Mouse (Mus musculus): ENCODE data around the gene Asah2. TPM values are rescaled to one million over a fixed set of nuclear protein-coding genes. Genes with fewer than 3 reads are reported as not detected.
"Not testable (repeated sequence)": the region's sequence is repeated elsewhere in the genome, so short reads cannot be mapped to it uniquely, and the experiment has no call there.

Gene Asah2
- polyA plus RNA-seq, 1 experiment from 2014 or later = 0.77 TPM

- Histone ChIP-seq H3K4me1 (no peaks in the 10 kb centered on the region), H3K4me3 (no peak overlapping the region), H3K4me2 (replicated peaks) (no peak overlapping the region), H3K9ac (no peak overlapping the region), H3K27me3 (replicated peaks) (no peaks in the 10 kb centered on the region), H3K9me3 (no peaks in the 10 kb centered on the region), H3K27ac (no peak overlapping the region), H3K36me3 (no peaks in the 10 kb centered on the region)
- ATAC-seq (ENCODE audit: low FRiP score, low read depth) = no peak
- WGBS = 86% methylated on average over 4 of the region's 4 CpGs
These were observed 15.7 kb downstream of the Asah2 start for GRCm38 (mm10) chr19:32092358-32092757.

GRCm38 (mm10) chr19:32090804-32091203 is 17.2 kb downstream of the Asah2 start:
- Histone ChIP-seq H3K27ac (no peak overlapping the region), H3K36me3 (no peaks in the 10 kb centered on the region), H3K4me1 (no peaks in the 10 kb centered on the region), H3K9ac (no peak overlapping the region), H3K9me3 (no peaks in the 10 kb centered on the region), H3K4me2 (replicated peaks) (no peak overlapping the region), H3K27me3 (replicated peaks) (no peaks in the 10 kb centered on the region), H3K4me3 (no peak overlapping the region)
- no peak for ATAC-seq (ENCODE audit: low FRiP score, low read depth)
- WGBS = 83% methylated on average over 4 of the region's 4 CpGs

GRCm38 (mm10) chr19:32088570-32088969 is 19.4 kb downstream of the Asah2 start:
- H3K27ac ChIP-seq = no peak overlapping the region
- 90% methylated on average over 1 of the region's 1 CpGs for WGBS
- ATAC-seq (ENCODE audit: low FRiP score, low read depth) = no peak

GRCm38 (mm10) chr19:32087736-32088470 is 20.1 kb downstream of the Asah2 start:
- Histone ChIP-seq H3K9me3 (no peaks in the 10 kb centered on the region), H3K4me1 (no peaks in the 10 kb centered on the region), H3K27ac (no peak overlapping the region), H3K4me3 (no peak overlapping the region), H3K36me3 (no peaks in the 10 kb centered on the region), H3K4me2 (replicated peaks) (no peak overlapping the region), H3K9ac (no peak overlapping the region), H3K27me3 (replicated peaks) (no peaks in the 10 kb centered on the region)
- no peak for ATAC-seq (ENCODE audit: low FRiP score, low read depth)
- 86% methylated on average over 6 of the region's 6 CpGs for WGBS

More at GRCm38 (mm10) chr19:32088570-32088969, 19.4 kb downstream of the Asah2 start:
- H3K4me3 ChIP-seq = no peak overlapping the region
- no peaks in the 10 kb centered on the region for H3K27me3 ChIP-seq (replicated peaks)
- H3K4me1 ChIP-seq = no peaks in the 10 kb centered on the region
- H3K9me3 ChIP-seq = no peaks in the 10 kb centered on the region
- no peak overlapping the region for H3K9ac ChIP-seq
- no peaks in the 10 kb centered on the region for H3K36me3 ChIP-seq
- no peak overlapping the region for H3K4me2 ChIP-seq (replicated peaks)

GRCm38 (mm10) chr19:32084813-32085212 is 23.2 kb downstream of the Asah2 start:
- not testable (repeated sequence) for H3K9me3 ChIP-seq; H3K27ac ChIP-seq; ATAC-seq (ENCODE audit: low FRiP score, low read depth); H3K4me1 ChIP-seq; H3K36me3 ChIP-seq; H3K9ac ChIP-seq; H3K27me3 ChIP-seq (replicated peaks); H3K4me2 ChIP-seq (replicated peaks); H3K4me3 ChIP-seq
- 97% methylated on average over 1 of the region's 1 CpGs for WGBS

GRCm38 (mm10) chr19:32070340-32070739 is 37.7 kb downstream of the Asah2 start:
- Histone ChIP-seq H3K9ac (no peak overlapping the region), H3K4me2 (replicated peaks) (no peak overlapping the region), H3K27ac (no peak overlapping the region), H3K9me3 (no peaks in the 10 kb centered on the region), H3K4me3 (no peak overlapping the region), H3K27me3 (replicated peaks) (no peaks in the 10 kb centered on the region), H3K4me1 (no peaks in the 10 kb centered on the region), H3K36me3 (no peaks in the 10 kb centered on the region)
- ATAC-seq (ENCODE audit: low FRiP score, low read depth) = no peak
- 69% methylated on average over 2 of the region's 2 CpGs for WGBS

- Histone ChIP-seq H3K9me3 (no peaks in the 10 kb centered on the region), H3K4me3 (no peak overlapping the region), H3K9ac (no peak overlapping the region), H3K4me1 (no peaks in the 10 kb centered on the region), H3K4me2 (replicated peaks) (no peak overlapping the region), H3K27me3 (replicated peaks) (no peaks in the 10 kb centered on the region), H3K36me3 (no peaks in the 10 kb centered on the region), H3K27ac (no peak overlapping the region)
- 83% methylated on average over 2 of the region's 2 CpGs for WGBS
- ATAC-seq (ENCODE audit: low FRiP score, low read depth) = no peak
These were observed 38.4 kb downstream of the Asah2 start for GRCm38 (mm10) chr19:32069598-32069997.

GRCm38 (mm10) chr19:32067669-32068068 is 40.3 kb downstream of the Asah2 start:
- no peak overlapping the region for H3K4me3 ChIP-seq
- no peak for ATAC-seq (ENCODE audit: low FRiP score, low read depth)
- no peak overlapping the region for H3K27ac ChIP-seq
- no peak overlapping the region for H3K9ac ChIP-seq
- H3K27me3 ChIP-seq (replicated peaks) = no peaks in the 10 kb centered on the region
- H3K4me1 ChIP-seq = no peaks in the 10 kb centered on the region
- H3K4me2 ChIP-seq (replicated peaks) = no peak overlapping the region
- 79% methylated on average over 4 of the region's 4 CpGs for WGBS
- H3K36me3 ChIP-seq = no peaks in the 10 kb centered on the region
- H3K9me3 ChIP-seq = no peaks in the 10 kb centered on the region

GRCm38 (mm10) chr19:32061294-32061693 is 46.7 kb downstream of the Asah2 start:
- no peak overlapping the region for H3K4me2 ChIP-seq (replicated peaks)
- no peaks in the 10 kb centered on the region for H3K4me1 ChIP-seq
- no peak for ATAC-seq (ENCODE audit: low FRiP score, low read depth)
- H3K4me3 ChIP-seq = no peak overlapping the region
- no peaks in the 10 kb centered on the region for H3K36me3 ChIP-seq
- 95% methylated on average over 1 of the region's 1 CpGs for WGBS
- no peak overlapping the region for H3K27ac ChIP-seq
- H3K9me3 ChIP-seq = no peaks in the 10 kb centered on the region
- H3K9ac ChIP-seq = no peak overlapping the region
- H3K27me3 ChIP-seq (replicated peaks) = no peaks in the 10 kb centered on the region

- H3K4me1 ChIP-seq = no peaks in the 10 kb centered on the region
- H3K36me3 ChIP-seq = no peaks in the 10 kb centered on the region
- WGBS = 85% methylated on average over 1 of the region's 1 CpGs
- no peaks in the 10 kb centered on the region for H3K27me3 ChIP-seq (replicated peaks)
- no peak overlapping the region for H3K4me3 ChIP-seq
- no peaks in the 10 kb centered on the region for H3K9me3 ChIP-seq
- H3K4me2 ChIP-seq (replicated peaks) = no peak overlapping the region
- no peak for ATAC-seq (ENCODE audit: low FRiP score, low read depth)
- no peak overlapping the region for H3K27ac ChIP-seq
- no peak overlapping the region for H3K9ac ChIP-seq
These were observed 51.8 kb downstream of the Asah2 start for GRCm38 (mm10) chr19:32056252-32056651.

- no peak overlapping the region for H3K4me3 ChIP-seq
- no peak overlapping the region for H3K27ac ChIP-seq
- no peak overlapping the region for H3K9ac ChIP-seq
- no peaks in the 10 kb centered on the region for H3K27me3 ChIP-seq (replicated peaks)
- H3K36me3 ChIP-seq = no peaks in the 10 kb centered on the region
- H3K4me2 ChIP-seq (replicated peaks) = no peak overlapping the region
- H3K9me3 ChIP-seq = no peaks in the 10 kb centered on the region
- 73% methylated on average over 1 of the region's 1 CpGs for WGBS
- ATAC-seq (ENCODE audit: low FRiP score, low read depth) = no peak
- H3K4me1 ChIP-seq = no peaks in the 10 kb centered on the region
These were observed 52.3 kb downstream of the Asah2 start for GRCm38 (mm10) chr19:32055725-32056124.

GRCm38 (mm10) chr19:32051251-32051650 is 56.8 kb downstream of the Asah2 start:
- no peaks in the 10 kb centered on the region for H3K9me3 ChIP-seq
- WGBS = 86% methylated on average over 2 of the region's 2 CpGs
- H3K4me1 ChIP-seq = no peaks in the 10 kb centered on the region
- H3K9ac ChIP-seq = no peak overlapping the region
- no peaks in the 10 kb centered on the region for H3K27me3 ChIP-seq (replicated peaks)
- H3K36me3 ChIP-seq = no peaks in the 10 kb centered on the region
- H3K27ac ChIP-seq = no peak overlapping the region
- no peak overlapping the region for H3K4me3 ChIP-seq
- H3K4me2 ChIP-seq (replicated peaks) = no peak overlapping the region
- no peak for ATAC-seq (ENCODE audit: low FRiP score, low read depth)

GRCm38 (mm10) chr19:32032881-32033280 is 75.1 kb downstream of the Asah2 start:
- ATAC-seq (ENCODE audit: low FRiP score, low read depth) = no peak
- 87% methylated on average over 4 of the region's 4 CpGs for WGBS
- no peak overlapping the region for H3K4me3 ChIP-seq
- no peak overlapping the region for H3K27ac ChIP-seq
- no peaks in the 10 kb centered on the region for H3K9me3 ChIP-seq
- H3K9ac ChIP-seq = no peak overlapping the region
- no peak overlapping the region for H3K4me2 ChIP-seq (replicated peaks)
- H3K36me3 ChIP-seq = no peaks in the 10 kb centered on the region
- H3K27me3 ChIP-seq (replicated peaks) = no peaks in the 10 kb centered on the region
- H3K4me1 ChIP-seq = no peaks in the 10 kb centered on the region

Data from neural tube, embryonic 12.5 days (tissue).